Mouse (Mus musculus) thymus, adult 2 months (tissue): ENCODE measurements at regions not wholly inside any gene's neighbourhood (a gene's known extent, or its start where the extent isn't known, plus 50 kb on each side); places are given as distances from the start of the nearest gene placed in this dataset.
A peak's percentile ranks its signal among the peaks of the same experiment; 100 is the strongest.

ENCODE experiments used
- DNase-seq: peaks from one replicate; pipeline ENCODE4 v3.0.0; 2021
- H3K27ac ChIP-seq: fragments of 200-500 bp; 2 replicates; pipeline ENCODE4 v1.5.1; 2012; ENCODE audit warnings: low read length, control low read depth; ENCODE audit not compliant: control insufficient read depth, insufficient read depth
- H3K27me3 ChIP-seq: fragments of 200-500 bp; 2 replicates; pipeline ENCODE4 v1.6.1; 2012; ENCODE audit warnings: mild to moderate bottlenecking, low read length, moderate library complexity, mixed read lengths; ENCODE audit not compliant: control insufficient read depth, insufficient read depth
- H3K36me3 ChIP-seq: fragments of 200-500 bp; 2 replicates; pipeline ENCODE4 v1.6.1; 2012; ENCODE audit warnings: mild to moderate bottlenecking, low read length, moderate library complexity; ENCODE audit not compliant: control insufficient read depth, insufficient read depth
- H3K4me1 ChIP-seq: fragments of 200-500 bp; replicated peaks from 2 replicates; pipeline ENCODE4 v1.6.1; 2012; ENCODE audit warnings: low read length; ENCODE audit not compliant: control insufficient read depth, insufficient read depth
- H3K4me3 ChIP-seq: fragments of 200-500 bp; 2 replicates; pipeline ENCODE4 v1.5.1; 2012; ENCODE audit warnings: mild to moderate bottlenecking, low read length, control low read depth, moderate library complexity; ENCODE audit not compliant: control insufficient read depth, insufficient read depth
- CTCF ChIP-seq: fragments of 200-500 bp; IDR thresholded peaks from 2 replicates; pipeline ENCODE4 v1.5.1; 2012; ENCODE audit warnings: mild to moderate bottlenecking, control low read depth, low read length, moderate library complexity, borderline replicate concordance; ENCODE audit not compliant: control insufficient read depth, poor library complexity, insufficient read depth; ENCODE audit errors: extremely low read depth
- POLR2A ChIP-seq: fragments of 200-500 bp; IDR thresholded peaks from 2 replicates; pipeline ENCODE4 v1.6.1; 2012; ENCODE audit warnings: mild to moderate bottlenecking, low read length, control low read depth, moderate library complexity; ENCODE audit not compliant: control insufficient read depth, poor library complexity, insufficient read depth; ENCODE audit errors: extremely low read depth
- WGBS: fragments of 180-500 bp; shearing (Covaris S2); methylation state at CpG from one replicate; pipeline ENCODE4 v1.1.7; 2018; 5-methylcytosine and 5-hydroxymethylcytosine counted together

GRCm38 (mm10) chr1:128746461-128747009 is 154.4 kb upstream of the Cxcr4 start:
- no peak for DNase-seq
- 53% methylated on average over 3 of the region's 3 CpGs for WGBS
- no peaks in the 10 kb centered on the region for H3K27me3 ChIP-seq
- no peaks in the 10 kb centered on the region for H3K36me3 ChIP-seq
- no peaks in the 10 kb centered on the region for H3K4me1 ChIP-seq
- no peak for TF ChIP-seq CTCF
- TF ChIP-seq POLR2A: no peak
- no peak overlapping the region for H3K27ac ChIP-seq
- H3K4me3 ChIP-seq: no peak overlapping the region

GRCm38 (mm10) chr1:128740616-128741015 is 148.5 kb upstream of the Cxcr4 start:
- H3K36me3 ChIP-seq: no peaks in the 10 kb centered on the region
- no peaks in the 10 kb centered on the region; the same call in 1 of the 2 replicates for H3K4me1 ChIP-seq
- DNase-seq: no peak
- H3K4me3 ChIP-seq: no peak overlapping the region
- H3K27ac ChIP-seq: no peak overlapping the region
- H3K27me3 ChIP-seq: no peaks in the 10 kb centered on the region
- WGBS: 92% methylated on average over 2 of the region's 2 CpGs
- TF ChIP-seq CTCF (no peak), POLR2A (no peak)

- no peak for DNase-seq
- no peak for TF ChIP-seq CTCF
- no peak for TF ChIP-seq POLR2A
- Histone ChIP-seq H3K27me3 (no peaks in the 10 kb centered on the region), H3K4me1 (no peaks in the 10 kb centered on the region; the same call in 1 of the 2 replicates), H3K27ac (no peak overlapping the region), H3K36me3 (no peaks in the 10 kb centered on the region), H3K4me3 (no peak overlapping the region)
- WGBS: 21% methylated on average over 4 of the region's 4 CpGs
Measured at GRCm38 (mm10) chr1:128738152-128738551, 146.1 kb upstream of the Cxcr4 start.

GRCm38 (mm10) chr1:128734857-128735256 is 142.8 kb upstream of the Cxcr4 start:
- Histone ChIP-seq H3K27me3 (no peaks in the 10 kb centered on the region), H3K27ac (no peak overlapping the region), H3K4me1 (no peaks in the 10 kb centered on the region; the same call in 1 of the 2 replicates), H3K36me3 (no peaks in the 10 kb centered on the region), H3K4me3 (no peak overlapping the region)
- DNase-seq: no peak
- TF ChIP-seq CTCF: no peak
- TF ChIP-seq POLR2A: no peak
- WGBS: 83% methylated on average over 2 of the region's 2 CpGs

GRCm38 (mm10) chr1:128731445-128731844 is 139.4 kb upstream of the Cxcr4 start:
- Histone ChIP-seq H3K4me3 (no peak overlapping the region), H3K4me1 (no peaks in the 10 kb centered on the region), H3K27ac (no peak overlapping the region), H3K27me3 (no peaks in the 10 kb centered on the region), H3K36me3 (no peaks in the 10 kb centered on the region)
- TF ChIP-seq POLR2A: no peak
- TF ChIP-seq CTCF: no peak
- 96% methylated on average over 3 of the region's 3 CpGs for WGBS
- no peak for DNase-seq

GRCm38 (mm10) chr1:128724433-128725091 is 132.5 kb upstream of the Cxcr4 start:
- no peak overlapping the region for H3K4me3 ChIP-seq
- 59% methylated on average over 6 of the region's 6 CpGs for WGBS
- no peaks in the 10 kb centered on the region for H3K27me3 ChIP-seq
- H3K4me1 ChIP-seq: peaks cover 2% of the 10 kb centered on the region
- no peak for DNase-seq
- H3K36me3 ChIP-seq: no peaks in the 10 kb centered on the region
- TF ChIP-seq POLR2A: no peak
- TF ChIP-seq CTCF: no peak
- no peak overlapping the region for H3K27ac ChIP-seq

GRCm38 (mm10) chr1:128723843-128724242 is 131.8 kb upstream of the Cxcr4 start:
- Histone ChIP-seq H3K4me1 (peaks cover 2% of the 10 kb centered on the region), H3K27ac (no peak overlapping the region), H3K4me3 (no peak overlapping the region), H3K27me3 (no peaks in the 10 kb centered on the region), H3K36me3 (no peaks in the 10 kb centered on the region)
- DNase-seq: no peak
- no peak for TF ChIP-seq CTCF
- TF ChIP-seq POLR2A: no peak
- WGBS: 69% methylated on average over 3 of the region's 3 CpGs

GRCm38 (mm10) chr1:128722061-128722471 is 130.0 kb upstream of the Cxcr4 start:
- Histone ChIP-seq H3K36me3 (no peaks in the 10 kb centered on the region), H3K27me3 (no peaks in the 10 kb centered on the region), H3K27ac (peak overlapping the region; percentile 53; the same call in 1 of the 2 replicates), H3K4me3 (no peak overlapping the region), H3K4me1 (peaks cover 6% of the 10 kb centered on the region)
- whole genome bisulfite sequencing: 42% methylated on average over 2 of the region's 2 CpGs
- no peak for DNase-seq
- TF ChIP-seq CTCF (no peak), POLR2A (no peak)
